Mouse (Mus musculus) megakaryocyte, embryonic 14.5 days (primary cell): Measurements from ENCODE around the gene Asb15.

Experiments
- FLI1 ChIP-seq: IDR thresholded peaks from 2 replicates; pipeline ENCODE4 v1.6.1; 2012; ENCODE audit warnings: low read length, inconsistent platforms, mixed read lengths
- GATA1 ChIP-seq: IDR thresholded peaks from 3 replicates; pipeline ENCODE4 v1.6.1; 2012; ENCODE audit warnings: mixed read lengths, low read length, inconsistent platforms, borderline replicate concordance

GRCm38 (mm10) chr6:24554427-24555086, 26.6 kb downstream of the Asb15 start:
- no peak for TF ChIP-seq GATA1
- TF ChIP-seq FLI1: no peak
